Mouse (Mus musculus) limb, embryonic 12.5 days (tissue): ENCODE results near the gene Smarce1. TPM values are rescaled to one million over a fixed set of nuclear protein-coding genes. Genes with fewer than 3 reads are reported as not detected.

Experiments
- ATAC-seq: fragments of 200-750 bp; cut with Nextera tagmentation; 2 replicates; pipeline ENCODE4 v1.8.0; 2017; ENCODE audit warnings: low read depth, moderate TSS enrichment; ENCODE audit not compliant: insufficient number of reproducible peaks, insufficient read depth, low FRiP score, low TSS enrichment
- H3K27ac ChIP-seq: fragments of 300-500 bp; sonication (generic); 2 replicates; pipeline ENCODE4 v1.5.1; 2016; ENCODE audit warnings: mild to moderate bottlenecking, moderate library complexity
- H3K27me3 ChIP-seq: fragments of 300-500 bp; sonication (generic); 2 replicates; pipeline ENCODE4 v1.6.1; 2016; ENCODE audit warnings: mild to moderate bottlenecking, moderate library complexity
- H3K36me3 ChIP-seq: fragments of 300-500 bp; sonication (generic); 2 replicates; pipeline ENCODE4 v1.6.1; 2016; ENCODE audit warnings: mild to moderate bottlenecking, moderate library complexity
- H3K4me1 ChIP-seq: fragments of 300-500 bp; sonication (generic); replicated peaks from 2 replicates; pipeline ENCODE4 v1.6.1; 2016
- H3K4me2 ChIP-seq: fragments of 300-500 bp; sonication (generic); 2 replicates; pipeline ENCODE4 v1.6.1; 2016; ENCODE audit warnings: mild to moderate bottlenecking, moderate library complexity
- H3K4me3 ChIP-seq: fragments of 300-500 bp; sonication (generic); replicated peaks from 2 replicates; pipeline ENCODE4 v1.5.1; 2016; ENCODE audit warnings: mild to moderate bottlenecking
- H3K9ac ChIP-seq: fragments of 300-500 bp; sonication (generic); replicated peaks from 2 replicates; pipeline ENCODE4 v1.6.1; 2016; ENCODE audit warnings: mild to moderate bottlenecking, moderate library complexity
- H3K9me3 ChIP-seq: fragments of 300-500 bp; sonication (generic); 2 replicates; pipeline ENCODE4 v1.6.1; 2016; ENCODE audit warnings: mild to moderate bottlenecking, moderate library complexity
- WGBS: fragments of 180-500 bp; shearing (Covaris S2); methylation state at CpG from one replicate; pipeline ENCODE4 v1.1.7; 2016; 5-methylcytosine and 5-hydroxymethylcytosine counted together
- polyA plus RNA-seq: library from polyadenylated mRNA; unstranded; fragments of >200 nt; fragmentation: Nextera tagmentation; extraction: Ambion mirVana; gene quantifications from 2 replicates; pipeline ENCODE4 v1.2.1, GENCODE M21; 2016

Smarce1 gene
- polyA plus RNA-seq, 1 experiment from 2014 or later, result 403 TPM

- Histone ChIP-seq H3K27ac (no peak overlapping the region), H3K4me2 (no peak overlapping the region), H3K27me3 (no peaks in the 10 kb centered on the region), H3K4me3 (no peak overlapping the region), H3K36me3 (peaks cover 59% of the 10 kb centered on the region), H3K9ac (no peak overlapping the region), H3K9me3 (no peaks in the 10 kb centered on the region), H3K4me1 (peaks cover 22% of the 10 kb centered on the region)
- WGBS, result 88% methylated on average over 5 of the region's 5 CpGs
- no peak for ATAC-seq
These were observed 4.5 kb downstream of the Smarce1 start for GRCm38 (mm10) chr11:99226298-99226697.

- Histone ChIP-seq H3K4me1 (peaks cover 14% of the 10 kb centered on the region), H3K27ac (no peak overlapping the region), H3K9ac (no peak overlapping the region), H3K36me3 (peaks cover 88% of the 10 kb centered on the region), H3K4me2 (no peak overlapping the region), H3K9me3 (no peaks in the 10 kb centered on the region), H3K27me3 (no peaks in the 10 kb centered on the region), H3K4me3 (no peak overlapping the region)
- WGBS, result 86% methylated on average over 5 of the region's 5 CpGs
- no peak for ATAC-seq
These were observed 7.5 kb downstream of the Smarce1 start for GRCm38 (mm10) chr11:99223310-99223709.

GRCm38 (mm10) chr11:99221811-99222210 lies 9.0 kb downstream of the Smarce1 start:
- 71% methylated on average over 2 of the region's 2 CpGs for WGBS
- H3K9me3 ChIP-seq, result no peaks in the 10 kb centered on the region
- H3K4me2 ChIP-seq, result no peak overlapping the region
- H3K27ac ChIP-seq, result no peak overlapping the region
- no peaks in the 10 kb centered on the region for H3K27me3 ChIP-seq
- no peak for ATAC-seq
- no peak overlapping the region for H3K4me3 ChIP-seq
- H3K4me1 ChIP-seq, result 0 out of 2 replicates have a peak, but pooled peaks cover under 1% of the 10 kb centered on the region
- H3K9ac ChIP-seq, result no peak overlapping the region
- peaks cover 89% of the 10 kb centered on the region for H3K36me3 ChIP-seq

DNA sequence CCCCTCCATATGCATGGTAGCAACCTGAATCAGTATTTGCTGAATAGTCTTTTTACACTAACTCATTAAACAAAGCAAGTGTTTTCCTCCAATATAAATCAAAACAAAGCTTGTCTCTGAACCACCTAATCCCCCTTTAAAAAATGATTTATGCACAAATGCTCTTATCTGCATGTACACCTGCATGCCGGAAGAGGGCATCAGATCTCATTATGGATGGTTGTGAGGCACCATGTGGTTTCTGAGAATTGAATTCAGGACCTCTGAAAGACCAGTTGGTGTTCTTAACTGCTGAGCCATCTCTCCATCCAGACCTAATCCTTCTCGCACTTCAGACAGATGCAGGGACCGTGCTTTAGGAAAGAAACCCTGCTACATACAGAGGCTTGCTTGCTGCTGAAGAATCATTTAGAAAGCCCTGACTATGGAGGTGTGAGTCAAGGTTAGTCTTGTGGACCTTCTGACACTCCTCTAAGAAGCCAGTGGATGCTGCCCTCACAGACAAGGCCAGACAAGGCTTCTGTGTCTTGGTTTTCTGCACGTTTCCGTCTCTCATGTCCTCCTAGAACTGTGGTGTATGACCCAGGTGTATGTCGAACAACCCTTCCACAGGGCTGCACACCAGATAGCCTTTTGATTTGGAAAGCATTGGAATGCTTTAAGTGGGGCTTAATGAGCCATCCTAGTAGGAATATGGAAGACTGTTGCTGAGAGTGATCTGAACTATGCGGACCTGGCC lies 13.4 kb downstream of the Smarce1 start:
- no peak overlapping the region for H3K4me2 ChIP-seq
- no peaks in the 10 kb centered on the region for H3K9me3 ChIP-seq
- no peak overlapping the region for H3K4me3 ChIP-seq
- H3K4me1 ChIP-seq, result no peaks in the 10 kb centered on the region
- no peak overlapping the region for H3K27ac ChIP-seq
- no peak for ATAC-seq
- H3K36me3 ChIP-seq, result peaks cover 94% of the 10 kb centered on the region
- H3K27me3 ChIP-seq, result no peaks in the 10 kb centered on the region
- WGBS, result 94% methylated on average over 7 of the region's 7 CpGs
- no peak overlapping the region for H3K9ac ChIP-seq

GRCm38 (mm10) chr11:99216181-99216580 lies 14.6 kb downstream of the Smarce1 start:
- no peak overlapping the region for H3K4me2 ChIP-seq
- no peaks in the 10 kb centered on the region for H3K4me1 ChIP-seq
- H3K9ac ChIP-seq, result no peak overlapping the region
- no peak for ATAC-seq
- no peak overlapping the region for H3K27ac ChIP-seq
- H3K4me3 ChIP-seq, result no peak overlapping the region
- peaks cover 96% of the 10 kb centered on the region for H3K36me3 ChIP-seq
- WGBS, result over 99% methylated on average over 3 of the region's 3 CpGs
- H3K27me3 ChIP-seq, result no peaks in the 10 kb centered on the region
- no peaks in the 10 kb centered on the region for H3K9me3 ChIP-seq

GRCm38 (mm10) chr11:99212693-99213092 lies 18.1 kb downstream of the Smarce1 start:
- Histone ChIP-seq H3K27me3 (no peaks in the 10 kb centered on the region), H3K36me3 (peaks cover 90% of the 10 kb centered on the region), H3K4me1 (no peaks in the 10 kb centered on the region), H3K27ac (no peak overlapping the region), H3K9me3 (no peaks in the 10 kb centered on the region), H3K4me3 (no peak overlapping the region), H3K4me2 (no peak overlapping the region), H3K9ac (no peak overlapping the region)
- ATAC-seq, result no peak
- WGBS, result 87% methylated on average over 7 of the region's 7 CpGs

DNA sequence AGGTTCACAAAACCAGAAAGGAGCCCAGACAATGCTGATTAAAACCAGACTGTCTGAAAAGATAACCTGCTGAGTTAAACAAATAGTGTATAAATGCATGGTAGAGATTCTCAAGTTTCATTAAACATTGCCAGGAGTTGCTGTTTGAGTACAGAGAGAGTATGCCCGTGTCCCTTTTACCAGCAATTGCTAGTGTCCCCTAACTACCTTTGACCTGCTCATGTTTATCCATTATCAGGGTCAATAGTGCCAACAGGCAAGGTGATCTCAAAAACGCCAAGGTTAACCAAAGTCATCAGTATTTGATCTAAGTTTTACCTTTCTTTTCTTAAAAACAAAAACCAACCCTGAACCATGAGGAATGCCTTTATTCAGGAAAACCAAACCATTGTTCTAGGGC lies 18.9 kb downstream of the Smarce1 start:
- H3K4me3 ChIP-seq, result no peak overlapping the region
- no peak overlapping the region for H3K27ac ChIP-seq
- no peaks in the 10 kb centered on the region for H3K9me3 ChIP-seq
- H3K4me2 ChIP-seq, result no peak overlapping the region
- no peak for ATAC-seq
- no peaks in the 10 kb centered on the region for H3K27me3 ChIP-seq
- peaks cover 83% of the 10 kb centered on the region for H3K36me3 ChIP-seq
- WGBS, result 75% methylated on average over 2 of the region's 2 CpGs
- no peaks in the 10 kb centered on the region for H3K4me1 ChIP-seq
- H3K9ac ChIP-seq, result no peak overlapping the region

GRCm38 (mm10) chr11:99208105-99208669 lies 22.6 kb downstream of the Smarce1 start:
- H3K27ac ChIP-seq, result no peak overlapping the region
- H3K27me3 ChIP-seq, result no peaks in the 10 kb centered on the region
- H3K4me2 ChIP-seq, result no peak overlapping the region
- H3K9me3 ChIP-seq, result no peaks in the 10 kb centered on the region
- H3K4me1 ChIP-seq, result peaks cover 10% of the 10 kb centered on the region
- ATAC-seq, result no peak
- 82% methylated on average over 8 of the region's 8 CpGs for WGBS
- peaks cover 46% of the 10 kb centered on the region for H3K36me3 ChIP-seq
- no peak overlapping the region for H3K4me3 ChIP-seq
- H3K9ac ChIP-seq, result no peak overlapping the region

DNA sequence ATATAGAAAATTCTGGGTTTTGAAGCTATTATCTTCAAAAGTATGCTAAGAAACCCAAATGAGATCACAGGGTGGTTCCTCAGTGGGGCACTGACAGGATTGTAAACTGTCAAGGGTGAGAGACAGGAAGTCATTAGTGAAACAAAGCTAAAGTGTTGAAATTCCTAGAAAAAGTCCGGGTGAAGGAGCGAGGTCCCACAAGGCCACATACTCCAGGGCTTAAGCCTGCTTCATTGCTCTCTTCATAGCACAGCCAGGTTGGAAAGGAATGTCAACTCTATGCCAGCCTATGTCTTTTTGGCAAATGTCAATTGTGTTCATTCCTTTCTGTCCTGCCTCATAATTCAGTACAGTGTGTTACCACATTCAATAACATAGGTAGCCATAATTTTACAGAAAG lies 23.4 kb downstream of the Smarce1 start:
- Histone ChIP-seq H3K4me3 (no peak overlapping the region), H3K9ac (no peak overlapping the region), H3K27me3 (no peaks in the 10 kb centered on the region), H3K36me3 (peaks cover 39% of the 10 kb centered on the region), H3K27ac (no peak overlapping the region), H3K4me1 (peaks cover 10% of the 10 kb centered on the region), H3K9me3 (no peaks in the 10 kb centered on the region), H3K4me2 (no peak overlapping the region)
- no peak for ATAC-seq
- WGBS, result 2% methylated on average over 2 of the region's 2 CpGs

GRCm38 (mm10) chr11:99206954-99207353 lies 23.9 kb downstream of the Smarce1 start:
- no peak overlapping the region for H3K4me2 ChIP-seq
- 37% methylated on average over 2 of the region's 2 CpGs for WGBS
- H3K27ac ChIP-seq, result no peak overlapping the region
- no peaks in the 10 kb centered on the region for H3K9me3 ChIP-seq
- no peaks in the 10 kb centered on the region for H3K27me3 ChIP-seq
- peaks cover 34% of the 10 kb centered on the region for H3K36me3 ChIP-seq
- peaks cover 10% of the 10 kb centered on the region for H3K4me1 ChIP-seq
- no peak overlapping the region for H3K9ac ChIP-seq
- no peak overlapping the region for H3K4me3 ChIP-seq
- no peak for ATAC-seq

GRCm38 (mm10) chr11:99189154-99189582 lies 41.6 kb downstream of the Smarce1 start:
- H3K9ac ChIP-seq, result no peak overlapping the region

More at GRCm38 (mm10) chr11:99189154-99189582, 41.6 kb downstream of the Smarce1 start:
- peaks cover 6% of the 10 kb centered on the region for H3K27me3 ChIP-seq
- 22% methylated on average over 14 of the region's 14 CpGs for WGBS
- H3K4me1 ChIP-seq, result 0 out of 2 replicates have a peak, but pooled peaks cover 7% of the 10 kb centered on the region
- ATAC-seq, result no peak
- H3K4me2 ChIP-seq, result no peak overlapping the region
- no peaks in the 10 kb centered on the region for H3K36me3 ChIP-seq
- H3K4me3 ChIP-seq, result no peak overlapping the region
- no peak overlapping the region for H3K27ac ChIP-seq
- no peaks in the 10 kb centered on the region for H3K9me3 ChIP-seq
